Mouse (Mus musculus) liver, adult 2 months (tissue): ENCODE data around the gene Ndrg3.

Source experiments
- CTCF ChIP-seq: fragments of 200-500 bp; IDR thresholded peaks from 2 replicates; pipeline ENCODE4 v1.5.1; 2011; ENCODE audit warnings: low read depth, low read length, control low read depth
- POLR2A ChIP-seq: fragments of 200-500 bp; IDR thresholded peaks from 2 replicates; pipeline ENCODE4 v1.6.1; 2011; ENCODE audit warnings: low read length, control low read depth; ENCODE audit not compliant: insufficient read depth; ENCODE audit errors: extremely low read depth

DNA sequence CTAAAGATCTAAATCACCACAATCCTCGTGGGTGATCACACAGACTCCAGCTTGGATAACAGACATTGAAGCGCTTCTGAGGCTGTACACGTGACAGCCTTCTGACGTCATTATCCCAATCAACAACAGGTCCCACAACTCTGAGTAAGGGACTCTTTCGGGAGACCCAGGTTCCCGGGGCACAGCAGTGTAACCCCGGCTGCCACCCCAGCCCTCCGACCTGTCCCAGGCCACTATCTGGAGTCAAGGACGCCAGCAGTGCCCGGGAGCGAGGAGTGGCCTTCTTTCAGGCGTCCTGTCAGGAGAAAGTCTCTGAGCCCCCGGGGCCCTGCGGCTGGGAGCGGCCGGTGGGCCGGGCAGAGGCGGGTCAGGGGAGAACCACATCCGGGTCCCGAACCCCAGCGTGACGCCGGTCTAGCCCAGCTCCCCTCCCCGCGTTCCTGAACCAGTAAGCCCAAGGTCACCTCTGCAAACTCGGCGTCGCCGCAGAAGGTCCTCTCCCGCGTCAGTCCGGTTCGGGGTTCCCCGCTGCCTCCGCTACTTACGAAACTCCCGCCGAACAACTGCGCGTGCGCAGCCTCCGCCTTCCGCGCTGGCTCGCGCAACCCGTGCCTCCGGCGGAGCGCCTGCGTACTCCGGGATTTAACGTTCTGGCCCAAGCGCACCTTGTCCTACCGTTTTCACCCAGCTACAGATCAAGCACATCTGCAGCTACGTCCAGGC lies 14.8 kb upstream of the Ndrg3 start, which contains the start of gene Dsn1:
- TF ChIP-seq CTCF (no peak), POLR2A (no peak)
